Mouse (Mus musculus) left cerebral cortex, adult 6 months (tissue): ENCODE measurements around the gene Zfp229. TPM values are rescaled to one million over a fixed set of nuclear protein-coding genes. Genes with fewer than 3 reads are reported as not detected.

Source experiments
- long read RNA-seq, 2 experiments: library from polyadenylated mRNA; unstranded; transcript quantifications; one replicate each; pipeline ENCODE4 v2.0.0; 2019 to 2020
- polyA plus RNA-seq: library from polyadenylated mRNA; unstranded; fragments of <200 nt; fragmentation: Nextera tagmentation; gene quantifications from 2 replicates; pipeline ENCODE4 v1.2.3, GENCODE M21; 2021

The Zfp229 gene
- polyA plus RNA-seq: 0.64 and 0.78 TPM in 2 replicates
- long read RNA-seq, experiment 1, full-length matches to known transcripts: 2 of 3 reads
- long read RNA-seq, experiment 1, partial matches to known transcripts: 0 of 3 reads
- long read RNA-seq, experiment 1, other reads (novel, unspliced or antisense): 1 of 3 reads
- long read RNA-seq, experiment 2, full-length matches to known transcripts: 1 of 1 reads
- long read RNA-seq, experiment 2, partial matches to known transcripts: 0 of 1 reads
- long read RNA-seq, experiment 2, other reads (novel, unspliced or antisense): 0 of 1 reads

GRCm38 (mm10) chr17:21730495-21730894, at the start of gene Zfp229:
Zfp229 (plus strand) TSS chr17:21730795.

DNA sequence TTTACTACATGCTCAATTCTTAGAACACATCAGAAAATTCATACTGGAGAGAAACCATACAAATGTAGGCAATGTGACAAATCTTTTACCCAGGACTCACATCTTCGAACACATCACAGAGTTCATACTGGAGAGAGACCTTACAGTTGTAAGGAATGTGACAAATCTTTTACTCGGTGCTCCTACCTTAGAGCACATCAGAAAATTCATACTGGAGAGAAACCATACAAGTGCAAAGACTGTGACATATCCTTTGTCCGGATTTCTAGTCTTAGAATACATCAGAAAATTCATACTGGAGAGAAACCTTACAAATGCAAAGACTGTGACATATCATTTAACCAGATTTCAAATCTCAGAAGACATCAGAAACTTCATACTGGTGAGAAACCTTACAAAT, 39.0 kb upstream of the Zfp229 start, which contains the start of gene Gm10226:
Gene Gm10226, plus strand, starts transcription at position 301 of the 400 bp plus-strand sequence.

GRCm38 (mm10) chr17:21707343-21707996, 23.1 kb upstream of the Zfp229 start, which contains the start of gene Zfp760:
Zfp760 (plus strand) TSS chr17:21707741.

Other genes starting within 250 kb of the Zfp229 start
- 1.9 and 3.5 TPM in 2 replicates for gene Zfp53, start 241.8 kb upstream of the Zfp229 start, polyA plus RNA-seq
- 0.88 and 1.0 TPM in 2 replicates for gene Zfp52, start 195.3 kb upstream of the Zfp229 start, polyA plus RNA-seq
- gene Zfp948, start 163.8 kb upstream of the Zfp229 start, polyA plus RNA-seq: 3.8 and 4.1 TPM in 2 replicates
- 3.0 and 3.2 TPM in 2 replicates for gene Zfp983, start 80.2 kb upstream of the Zfp229 start, polyA plus RNA-seq
- gene Gm10226, start 38.9 kb upstream of the Zfp229 start, polyA plus RNA-seq: 1.6 and 2.8 TPM in 2 replicates
- 1.9 and 2.8 TPM in 2 replicates for gene Zfp760, start 23.1 kb upstream of the Zfp229 start, polyA plus RNA-seq
- gene Zfp820, start 115.0 kb downstream of the Zfp229 start, polyA plus RNA-seq: 0.26 and 0.33 TPM in 2 replicates
- 4.0 and 5.5 TPM in 2 replicates for gene Zfp995, start 179.1 kb downstream of the Zfp229 start, polyA plus RNA-seq
- gene Zfp942, start 231.7 kb downstream of the Zfp229 start, polyA plus RNA-seq: 7.1 and 10.4 TPM in 2 replicates
- 8.7 and 12.1 TPM in 2 replicates for gene Zfp943, start 231.8 kb downstream of the Zfp229 start, polyA plus RNA-seq